Mouse (Mus musculus) kidney, postnatal 0 days (tissue): ENCODE measurements around the gene Elmo1. TPM values are rescaled to one million over a fixed set of nuclear protein-coding genes. Genes with fewer than 3 reads are reported as not detected.

Experiments
- ATAC-seq: fragments of 200-750 bp; cut with Nextera tagmentation; replicated peaks from 2 replicates; pipeline ENCODE4 v1.8.0; 2017; ENCODE audit warnings: low read depth, moderate number of reproducible peaks, moderate TSS enrichment, moderate library complexity; ENCODE audit not compliant: low FRiP score
- DNase-seq: peaks from one replicate; pipeline ENCODE4 v3.0.0-alpha.2; 2016; ENCODE audit warnings: low spot score
- H3K27ac ChIP-seq: fragments of 300-500 bp; sonication (generic); 2 replicates; pipeline ENCODE4 v1.5.1; 2014; ENCODE audit warnings: mild to moderate bottlenecking
- H3K27me3 ChIP-seq: fragments of 300-500 bp; sonication (generic); 2 replicates; pipeline ENCODE4 v1.6.1; 2014; ENCODE audit warnings: low read length, mixed read lengths; ENCODE audit not compliant: insufficient read depth
- H3K36me3 ChIP-seq: fragments of 300-500 bp; sonication (generic); 2 replicates; pipeline ENCODE4 v1.6.1; 2014; ENCODE audit warnings: low read length, mixed read lengths; ENCODE audit not compliant: insufficient read depth
- H3K4me1 ChIP-seq: fragments of 300-500 bp; sonication (generic); replicated peaks from 2 replicates; pipeline ENCODE4 v1.6.1; 2014; ENCODE audit warnings: antibody characterized with exemption, low read length, mixed read lengths; ENCODE audit not compliant: insufficient read depth
- H3K4me2 ChIP-seq: fragments of 300-500 bp; sonication (generic); 2 replicates; pipeline ENCODE4 v1.6.1; 2014; ENCODE audit warnings: mild to moderate bottlenecking, low read length, moderate library complexity, mixed read lengths
- H3K4me3 ChIP-seq: fragments of 300-500 bp; sonication (generic); replicated peaks from 2 replicates; pipeline ENCODE4 v1.5.1; 2014; ENCODE audit warnings: low read depth, low read length
- H3K9ac ChIP-seq: fragments of 300-500 bp; sonication (generic); 2 replicates; pipeline ENCODE4 v1.6.1; 2014; ENCODE audit warnings: low read depth, low read length
- H3K9me3 ChIP-seq: fragments of 300-500 bp; sonication (generic); replicated peaks from 2 replicates; pipeline ENCODE4 v1.6.1; 2016; ENCODE audit warnings: low read length, inconsistent platforms, mixed read lengths
- CTCF ChIP-seq: IDR thresholded peaks from 2 replicates; pipeline ENCODE4 v1.5.1; 2016; ENCODE audit warnings: antibody characterized with exemption, low read depth, mild to moderate bottlenecking, moderate library complexity
- WGBS: fragments of 180-500 bp; shearing (Covaris S2); extraction: QIAGEN DNeasy Blood & Tissue Kit; methylation state at CpG from one replicate; pipeline ENCODE4 v1.1.7; 2014; 5-methylcytosine and 5-hydroxymethylcytosine counted together
- polyA plus RNA-seq: library from polyadenylated mRNA; unstranded; fragments of >200 nt; fragmentation: Nextera tagmentation; extraction: Ambion mirVana; gene quantifications from 2 replicates; pipeline ENCODE4 v1.2.1, GENCODE M21; 2015

The Elmo1 gene
- polyA plus RNA-seq, 1 experiment from 2014 or later = 5.1 TPM

- no peak overlapping the region for H3K27ac ChIP-seq
- WGBS = 84% methylated on average over 2 of the region's 2 CpGs
- no peak for TF ChIP-seq CTCF
- DNase-seq (no peak), ATAC-seq (no peak)
- H3K4me3 ChIP-seq = no peak overlapping the region
- H3K4me2 ChIP-seq = no peak overlapping the region
- H3K27me3 ChIP-seq = no peaks in the 10 kb centered on the region
- H3K9ac ChIP-seq = no peak overlapping the region
- no peaks in the 10 kb centered on the region for H3K4me1 ChIP-seq
- no peaks in the 10 kb centered on the region for H3K36me3 ChIP-seq
- H3K9me3 ChIP-seq = no peaks in the 10 kb centered on the region
Measured at GRCm38 (mm10) chr13:20384846-20385245, 294.4 kb downstream of the Elmo1 start.

- Histone ChIP-seq H3K4me3 (no peak overlapping the region), H3K9me3 (no peaks in the 10 kb centered on the region), H3K27ac (no peak overlapping the region), H3K4me2 (no peak overlapping the region), H3K36me3 (no peaks in the 10 kb centered on the region), H3K9ac (no peak overlapping the region), H3K4me1 (no peaks in the 10 kb centered on the region), H3K27me3 (no peaks in the 10 kb centered on the region)
- TF ChIP-seq CTCF = no peak
- DNase-seq (no peak), ATAC-seq (no peak)
- WGBS = 71% methylated on average over 2 of the region's 2 CpGs
Measured at GRCm38 (mm10) chr13:20385423-20385822, 295.0 kb downstream of the Elmo1 start.

GRCm38 (mm10) chr13:20386462-20387141, 296.2 kb downstream of the Elmo1 start:
- no peak overlapping the region for H3K9ac ChIP-seq
- ATAC-seq (no peak), DNase-seq (no peak)
- H3K4me2 ChIP-seq = no peak overlapping the region
- no peaks in the 10 kb centered on the region for H3K36me3 ChIP-seq
- no peaks in the 10 kb centered on the region for H3K9me3 ChIP-seq
- TF ChIP-seq CTCF = no peak
- H3K4me1 ChIP-seq = no peaks in the 10 kb centered on the region
- 67% methylated on average over 4 of the region's 4 CpGs for WGBS
- H3K27ac ChIP-seq = no peak overlapping the region; the same call in 1 of the 2 replicates
- no peak overlapping the region for H3K4me3 ChIP-seq
- H3K27me3 ChIP-seq = no peaks in the 10 kb centered on the region

- no peaks in the 10 kb centered on the region for H3K4me1 ChIP-seq
- H3K27me3 ChIP-seq = no peaks in the 10 kb centered on the region
- H3K9ac ChIP-seq = no peak overlapping the region
- no peak for TF ChIP-seq CTCF
- H3K27ac ChIP-seq = peak overlapping the region; percentile 37
- H3K4me2 ChIP-seq = no peak overlapping the region
- ATAC-seq (peak; percentile 84), DNase-seq (peak; percentile 63)
- 52% methylated on average over 3 of the region's 3 CpGs for WGBS
- no peak overlapping the region for H3K4me3 ChIP-seq
- no peaks in the 10 kb centered on the region for H3K36me3 ChIP-seq
- no peaks in the 10 kb centered on the region for H3K9me3 ChIP-seq
Measured at GRCm38 (mm10) chr13:20392824-20393598, 302.6 kb downstream of the Elmo1 start.

GRCm38 (mm10) chr13:20397744-20398143, 307.3 kb downstream of the Elmo1 start:
- Histone ChIP-seq H3K36me3 (no peaks in the 10 kb centered on the region), H3K9me3 (no peaks in the 10 kb centered on the region), H3K27me3 (no peaks in the 10 kb centered on the region), H3K9ac (no peak overlapping the region), H3K27ac (no peak overlapping the region), H3K4me2 (no peak overlapping the region), H3K4me3 (no peak overlapping the region), H3K4me1 (no peaks in the 10 kb centered on the region)
- TF ChIP-seq CTCF = no peak
- ATAC-seq (no peak), DNase-seq (no peak)
- WGBS = 62% methylated on average over 3 of the region's 3 CpGs

- H3K27me3 ChIP-seq = no peaks in the 10 kb centered on the region
- no peak overlapping the region for H3K4me3 ChIP-seq
- ATAC-seq = no peak
- WGBS = 92% methylated on average over 4 of the region's 4 CpGs
- no peak for DNase-seq
- no peak overlapping the region for H3K9ac ChIP-seq
- no peak overlapping the region for H3K27ac ChIP-seq
- H3K36me3 ChIP-seq = no peaks in the 10 kb centered on the region
- H3K4me1 ChIP-seq = no peaks in the 10 kb centered on the region
- H3K9me3 ChIP-seq = no peaks in the 10 kb centered on the region
- TF ChIP-seq CTCF = no peak
- H3K4me2 ChIP-seq = no peak overlapping the region
Measured at GRCm38 (mm10) chr13:20398311-20398710, 307.9 kb downstream of the Elmo1 start.
